Mouse (Mus musculus) liver, postnatal 0 days (tissue): ENCODE results near the gene G6pc3.

Experiments
- CTCF ChIP-seq: sonication (generic); IDR thresholded peaks from 2 replicates; pipeline ENCODE4 v1.5.1; 2016; ENCODE audit warnings: antibody characterized with exemption, low read depth
- EP300 ChIP-seq: IDR thresholded peaks from 2 replicates; pipeline ENCODE4 v1.6.1; 2016; ENCODE audit warnings: antibody characterized with exemption, low read depth, mild to moderate bottlenecking

DNA sequence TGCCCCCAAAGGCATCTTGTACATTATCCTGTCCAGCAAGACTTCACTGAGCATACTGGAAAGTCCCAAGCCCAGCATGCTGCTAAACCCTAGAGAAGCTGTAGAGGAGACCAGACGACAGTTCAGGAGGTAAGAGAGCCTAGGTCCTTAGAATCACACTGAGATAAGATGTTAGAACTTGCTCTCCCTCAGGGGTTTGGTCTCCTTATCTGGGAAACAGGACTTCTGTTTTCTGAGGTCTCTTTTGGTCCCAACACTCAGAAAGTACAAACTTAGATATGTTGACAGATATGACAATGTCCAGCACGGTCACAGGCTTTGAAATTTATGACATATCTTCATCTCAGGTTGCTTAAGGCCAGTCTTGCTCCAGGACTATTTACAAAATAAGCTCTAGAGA lies 46.6 kb downstream of the G6pc3 start:
- no peak for TF ChIP-seq EP300
- TF ChIP-seq CTCF = no peak
